In genomic region chr13:100511860-100512364, GRCm38 (mm10) we compare ENCODE assay signal across 22 mouse cellular contexts. TPM values are rescaled to one million over a fixed set of nuclear protein-coding genes. Genes with fewer than 3 reads are reported as not detected.
DNase-seq lines count a peak whose midpoint lies in the region; ATAC-seq and TF ChIP-seq lines count a peak whose summit lies in the region.
"Had no signal": no experiment of that assay in that cellular context is flagged by ENCODE, and none has a peak within 500 bp of the region (broad histone marks: within the 10 kb centered on the region; RNA-seq: fewer than 3 reads in every experiment).

No protein-coding gene starts in this region.

- no peak overlapping the region for H3K4me3 ChIP-seq in lung, postnatal 0 days (ENCODE audit: low read depth, low read length)
- H3K4me3 ChIP-seq in liver, embryonic 15.5 days (replicated peaks) = no peak overlapping the region
- H3K4me3 ChIP-seq in midbrain, embryonic 16.5 days (ENCODE audit: low read depth, low read length) = no peak overlapping the region
- H3K4me3 ChIP-seq in stomach, postnatal 0 days (ENCODE audit: low read depth, low read length) = no peak overlapping the region
- H3K4me3 ChIP-seq: embryonic facial prominence, embryonic 10.5 days; forebrain, embryonic 13.5 days; heart, embryonic 13.5 days; hindbrain, embryonic 12.5 days had no signal

- H3K4me2 ChIP-seq in lung, postnatal 0 days (replicated peaks; ENCODE audit: low read depth, low read length) = no peak overlapping the region
- peak overlapping the region; percentile 35 for H3K4me2 ChIP-seq in liver, embryonic 15.5 days
- no peak overlapping the region for H3K4me2 ChIP-seq in midbrain, embryonic 16.5 days (ENCODE audit: low read length)
- H3K4me2 ChIP-seq in stomach, postnatal 0 days (replicated peaks; ENCODE audit: low read depth) = no peak overlapping the region
- H3K4me2 ChIP-seq: forebrain, embryonic 13.5 days; heart, embryonic 13.5 days; hindbrain, embryonic 12.5 days had no signal

- ATAC-seq in lung, postnatal 0 days = no peak; the same call in 1 of the 2 replicates
- peak; percentile 85 for ATAC-seq in liver, embryonic 15.5 days (ENCODE audit: insufficient read depth)
- ATAC-seq in megakaryocyte-erythroid progenitor cell, adult 5-6 weeks (replicated peaks; ENCODE audit: low FRiP score, low TSS enrichment, poor library complexity, severe bottlenecking) = 0 out of 2 replicates have a peak, but pooled peaks have one; percentile 41
- ATAC-seq in midbrain, embryonic 16.5 days = no peak
- ATAC-seq in stomach, postnatal 0 days (ENCODE audit: low FRiP score, low TSS enrichment) = no peak
- ATAC-seq: activated CD4-positive, CD25-positive, alpha-beta regulatory T cell, adult 4 months; forebrain, embryonic 13.5 days; forebrain, postnatal 0 days had no signal

- H3K27ac ChIP-seq in lung, postnatal 0 days (ENCODE audit: low read length) = peak overlapping the region; percentile 64
- no peak overlapping the region; the same call in 1 of the 2 replicates for H3K27ac ChIP-seq in liver, embryonic 15.5 days (replicated peaks)
- no peak overlapping the region for H3K27ac ChIP-seq in midbrain, embryonic 16.5 days (ENCODE audit: low read length)
- no peak overlapping the region for H3K27ac ChIP-seq in stomach, postnatal 0 days (replicated peaks)
- H3K27ac ChIP-seq: embryonic facial prominence, embryonic 10.5 days; forebrain, embryonic 13.5 days; heart, embryonic 13.5 days; hindbrain, embryonic 12.5 days had no signal

- H3K27me3 ChIP-seq in lung, postnatal 0 days (replicated peaks; ENCODE audit: insufficient read depth, low read length) = no peaks in the 10 kb centered on the region
- H3K27me3 ChIP-seq in liver, embryonic 15.5 days = no peaks in the 10 kb centered on the region
- H3K27me3 ChIP-seq in midbrain, embryonic 16.5 days (ENCODE audit: control insufficient read depth, insufficient read depth, low read depth, low read length) = no peaks in the 10 kb centered on the region
- H3K27me3 ChIP-seq in stomach, postnatal 0 days (ENCODE audit: control insufficient read depth, insufficient read depth, low read length) = no peaks in the 10 kb centered on the region
- H3K27me3 ChIP-seq: forebrain, embryonic 13.5 days; heart, embryonic 13.5 days; hindbrain, embryonic 12.5 days; Patski had no signal

- no peak overlapping the region for H3K9ac ChIP-seq in lung, postnatal 0 days (replicated peaks; ENCODE audit: low read depth)
- H3K9ac ChIP-seq in liver, embryonic 15.5 days = no peak overlapping the region
- no peak overlapping the region for H3K9ac ChIP-seq in midbrain, embryonic 16.5 days (ENCODE audit: low read depth, low read length)
- no peak overlapping the region for H3K9ac ChIP-seq in stomach, postnatal 0 days (ENCODE audit: low read length)
- H3K9ac ChIP-seq: forebrain, embryonic 13.5 days; forebrain, postnatal 0 days; heart, embryonic 13.5 days; hindbrain, embryonic 12.5 days had no signal

- no peak for TF ChIP-seq CTCF in lung, postnatal 0 days (IDR thresholded peaks at IDR 0.05)
- no peak for TF ChIP-seq CTCF in stomach, postnatal 0 days (IDR thresholded peaks at IDR 0.05; ENCODE audit: low read depth)

- TF ChIP-seq EP300 in lung, postnatal 0 days (IDR thresholded peaks at IDR 0.05) = no peak; the same call in 1 of the 2 replicates
- TF ChIP-seq EP300 in stomach, postnatal 0 days (optimal IDR thresholded peaks at IDR 0.05) = no peak

- peaks cover 8% of the 10 kb centered on the region; the same call in 1 of the 2 replicates for H3K4me1 ChIP-seq in lung, postnatal 0 days (ENCODE audit: insufficient read depth, low read depth, low read length)
- H3K4me1 ChIP-seq in liver, embryonic 15.5 days (replicated peaks) = peaks cover 28% of the 10 kb centered on the region
- H3K4me1 ChIP-seq in midbrain, embryonic 16.5 days (ENCODE audit: control insufficient read depth, insufficient read depth, low read length) = no peaks in the 10 kb centered on the region
- H3K4me1 ChIP-seq in stomach, postnatal 0 days (replicated peaks; ENCODE audit: control insufficient read depth, insufficient read depth) = no peaks in the 10 kb centered on the region
- H3K4me1 ChIP-seq: forebrain, embryonic 13.5 days; hindbrain, embryonic 12.5 days had no signal

- no peaks in the 10 kb centered on the region for H3K9me3 ChIP-seq in lung, postnatal 0 days (ENCODE audit: low read length)
- no peaks in the 10 kb centered on the region for H3K9me3 ChIP-seq in liver, embryonic 15.5 days (replicated peaks)
- H3K9me3 ChIP-seq in midbrain, embryonic 16.5 days (replicated peaks; ENCODE audit: control insufficient read depth, low read length, poor library complexity, severe bottlenecking) = no peaks in the 10 kb centered on the region
- no peaks in the 10 kb centered on the region for H3K9me3 ChIP-seq in stomach, postnatal 0 days (ENCODE audit: control insufficient read depth, low read length)
- H3K9me3 ChIP-seq: embryonic facial prominence, embryonic 10.5 days; forebrain, embryonic 13.5 days; G1E; heart, embryonic 13.5 days; hindbrain, embryonic 12.5 days had no signal

- WGBS in lung, postnatal 0 days = 35% methylated on average over 4 of the region's 4 CpGs
- WGBS in liver, embryonic 15.5 days (ENCODE audit: insufficient replicate concordance) = 29% methylated on average over 4 of the region's 4 CpGs
- 81% methylated on average over 4 of the region's 4 CpGs for WGBS in midbrain, embryonic 16.5 days
- 56% methylated on average over 4 of the region's 4 CpGs for WGBS in stomach, postnatal 0 days

- no peaks in the 10 kb centered on the region for H3K36me3 ChIP-seq in lung, postnatal 0 days (ENCODE audit: insufficient read depth, low read length)
- H3K36me3 ChIP-seq in liver, embryonic 15.5 days (replicated peaks) = no peaks in the 10 kb centered on the region
- H3K36me3 ChIP-seq in midbrain, embryonic 16.5 days (ENCODE audit: control insufficient read depth, insufficient read depth, low read length) = no peaks in the 10 kb centered on the region
- no peaks in the 10 kb centered on the region for H3K36me3 ChIP-seq in stomach, postnatal 0 days (ENCODE audit: control insufficient read depth, insufficient read depth, low read length)
- H3K36me3 ChIP-seq: embryonic facial prominence, embryonic 10.5 days; G1E; heart, embryonic 13.5 days; hindbrain, embryonic 12.5 days had no signal

- no peak for DNase-seq in lung, postnatal 0 days (ENCODE audit: low spot score)
- DNase-seq in lung, postnatal 36 days = no peak
- DNase-seq in c-Kit-positive CD71-positive TER-119-positive erythroid progenitor cells, embryonic 14.5 days (ENCODE audit: low spot score) = peak; percentile 51
- no peak for DNase-seq in heart, postnatal 4 days
- DNase-seq in stomach, postnatal 0 days (ENCODE audit: low spot score) = no peak
- DNase-seq: cerebellum, adult 2 months; cerebellum, postnatal 10 days; forebrain, postnatal 0 days; gastrocnemius, postnatal 36 days; heart, postnatal 36 days had no signal

RNA-seq across cellular contexts. Expression of gene Gtf2h2, which starts 19.5 kb away (rescaled TPM):
- polyA plus RNA-seq in lung, postnatal 0 days (2015; fragmentation: Nextera tagmentation; extraction: Ambion mirVana) = 22.9 and 35.5 TPM in 2 replicates
- 23.6 and 25.5 TPM in 2 replicates for polyA plus RNA-seq in liver, embryonic 15.5 days (2015; fragmentation: Nextera tagmentation; extraction: Ambion mirVana)
- 56.9 and 85.2 TPM in 2 replicates for total RNA-seq in megakaryocyte-erythroid progenitor cell, adult 5-6 weeks (2014; fragmentation: Nextera tagmentation)
- total RNA-seq in megakaryocyte-erythroid progenitor cell, adult 5-6 weeks (2017) = 89.8 and 98.7 TPM in 2 replicates
- 10 to 100 TPM; 28.5 to 32.7 TPM for total RNA-seq in heart, postnatal 4 days (2021)
- 71.7 and 73.4 TPM in 2 replicates for polyA plus RNA-seq in midbrain, embryonic 16.5 days (2015; fragmentation: Nextera tagmentation; extraction: Ambion mirVana)
- polyA plus RNA-seq in stomach, postnatal 0 days (2015; fragmentation: Nextera tagmentation; extraction: Ambion mirVana) = 25.3 and 25.7 TPM in 2 replicates

RNA-seq across cellular contexts. Expression of gene Ocln, which starts 40.6 kb away (rescaled TPM):
- 71.0 and 76.9 TPM in 2 replicates for polyA plus RNA-seq in lung, postnatal 0 days (2015; fragmentation: Nextera tagmentation; extraction: Ambion mirVana)
- 10.0 and 10.9 TPM in 2 replicates for polyA plus RNA-seq in liver, embryonic 15.5 days (2015; fragmentation: Nextera tagmentation; extraction: Ambion mirVana)
- total RNA-seq in megakaryocyte-erythroid progenitor cell, adult 5-6 weeks (2014; fragmentation: Nextera tagmentation) = not detected in 2 replicates
- not detected in 2 replicates for total RNA-seq in megakaryocyte-erythroid progenitor cell, adult 5-6 weeks (2017)
- 1 to 10 TPM; 1.6 TPM for total RNA-seq in heart, postnatal 4 days (2021)
- polyA plus RNA-seq in midbrain, embryonic 16.5 days (2015; fragmentation: Nextera tagmentation; extraction: Ambion mirVana) = 9.4 and 9.9 TPM in 2 replicates
- polyA plus RNA-seq in stomach, postnatal 0 days (2015; fragmentation: Nextera tagmentation; extraction: Ambion mirVana) = 65.7 and 66.0 TPM in 2 replicates
- polyA plus RNA-seq: G1E had no signal

RNA-seq across cellular contexts. Expression of gene Naip1, which starts 59.2 kb away (rescaled TPM):
- not detected in 2 replicates for polyA plus RNA-seq in lung, postnatal 0 days (2015; fragmentation: Nextera tagmentation; extraction: Ambion mirVana)
- polyA plus RNA-seq in liver, embryonic 15.5 days (2015; fragmentation: Nextera tagmentation; extraction: Ambion mirVana) = not detected in 2 replicates
- total RNA-seq in megakaryocyte-erythroid progenitor cell, adult 5-6 weeks (2014; fragmentation: Nextera tagmentation) = not detected in 2 replicates
- not detected in 2 replicates for total RNA-seq in megakaryocyte-erythroid progenitor cell, adult 5-6 weeks (2017)
- total RNA-seq in heart, postnatal 4 days (2021) = not detected
- not detected in 2 replicates for polyA plus RNA-seq in midbrain, embryonic 16.5 days (2015; fragmentation: Nextera tagmentation; extraction: Ambion mirVana)
- 0.06 and 0.10 TPM in 2 replicates for polyA plus RNA-seq in stomach, postnatal 0 days (2015; fragmentation: Nextera tagmentation; extraction: Ambion mirVana)
- total RNA-seq: gastrocnemius, adult 8-10 months; gastrocnemius, postnatal 36 days had no signal
- polyA plus RNA-seq: activated CD4-positive, CD25-positive, alpha-beta regulatory T cell, adult 4 months; embryonic facial prominence, embryonic 10.5 days; forebrain, embryonic 13.5 days; heart, embryonic 13.5 days; heart, postnatal 0 days; hindbrain, embryonic 12.5 days had no signal

Comparison
In these comparisons a context has a peak if more than half of its experiments do, and no peak if none do; other contexts are left out.
1. ATAC-seq: peak in liver, embryonic 15.5 days (single experiment) and megakaryocyte-erythroid progenitor cell, adult 5-6 weeks (single experiment); none in lung, postnatal 0 days (single experiment), midbrain, embryonic 16.5 days (single experiment) and stomach, postnatal 0 days (single experiment).